Comparison of ENCODE assay signal across 11 mouse cellular contexts in the genomic region with DNA sequence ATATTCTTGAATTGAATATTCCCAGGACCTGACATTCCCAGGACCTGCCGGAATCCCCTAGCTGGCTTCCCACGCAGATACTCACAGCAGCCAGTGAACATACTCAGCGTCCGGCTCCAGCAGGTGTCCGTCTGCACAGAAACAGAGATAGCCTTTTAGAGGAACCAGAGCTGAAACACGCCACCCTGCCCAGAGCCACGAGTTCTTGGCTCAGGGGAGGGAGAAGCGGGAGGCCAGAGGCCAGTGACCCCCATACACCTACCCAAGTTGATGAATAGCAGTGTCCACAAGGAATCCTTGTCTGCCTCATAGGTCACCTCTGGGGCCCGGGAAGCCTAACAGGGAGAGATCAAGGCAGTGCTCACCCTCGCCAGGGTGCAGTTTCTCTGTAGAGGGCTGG.
"Had no signal": no experiment of that assay in that cellular context is flagged by ENCODE, and none has a peak within 500 bp of the region (broad histone marks: within the 10 kb centered on the region; RNA-seq: fewer than 3 reads in every experiment).

No protein-coding gene starts in this region.

- DNase-seq: cerebellum, adult 8-10 months; cerebellum, postnatal 10 days; cerebellum, postnatal 36 days; embryo, embryonic 11 days; forebrain, postnatal 0 days; gastrocnemius, adult 2 months; gastrocnemius, postnatal 10 days; gastrocnemius, postnatal 14 days; gastrocnemius, postnatal 25 days; gastrocnemius, postnatal 36 days; heart, adult 2 months had no signal
